Mouse (Mus musculus) cerebellum, adult 2 months (tissue): ENCODE measurements around the gene Tnfrsf8.

ENCODE experiments used
- CTCF ChIP-seq: fragments of 200-500 bp; IDR thresholded peaks from 2 replicates; pipeline ENCODE4 v1.5.1; 2011; ENCODE audit warnings: low read depth, mild to moderate bottlenecking, control low read depth, low read length, moderate library complexity, borderline replicate concordance; ENCODE audit not compliant: insufficient read depth
- POLR2A ChIP-seq: fragments of 200-500 bp; IDR thresholded peaks from 2 replicates; pipeline ENCODE4 v1.6.1; 2011; ENCODE audit warnings: low read length, control low read depth, borderline replicate concordance; ENCODE audit not compliant: insufficient read depth

DNA sequence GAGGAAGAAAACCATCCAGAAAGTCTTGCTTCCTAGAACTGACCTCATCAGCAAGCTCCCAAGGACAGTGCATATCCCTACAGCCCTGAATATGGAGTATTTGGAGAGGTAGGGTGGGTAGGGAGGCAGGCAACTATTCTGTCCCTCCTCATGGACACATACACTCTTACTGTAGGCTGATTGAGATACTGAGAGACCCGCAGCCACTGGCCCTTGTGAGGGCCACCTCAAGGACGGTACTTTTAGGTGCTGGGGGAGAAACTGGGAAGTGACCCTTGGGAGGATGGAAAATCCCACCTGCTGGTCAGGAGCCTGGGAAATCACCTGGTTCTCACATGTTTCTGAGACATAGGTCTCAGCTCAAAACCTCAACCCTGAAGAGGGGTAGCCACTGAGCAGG lies 67.4 kb downstream of the Tnfrsf8 start:
- no peak for TF ChIP-seq CTCF
- no peak for TF ChIP-seq POLR2A
